Mouse (Mus musculus): ENCODE measurements around the gene Kcnj6.

DNA sequence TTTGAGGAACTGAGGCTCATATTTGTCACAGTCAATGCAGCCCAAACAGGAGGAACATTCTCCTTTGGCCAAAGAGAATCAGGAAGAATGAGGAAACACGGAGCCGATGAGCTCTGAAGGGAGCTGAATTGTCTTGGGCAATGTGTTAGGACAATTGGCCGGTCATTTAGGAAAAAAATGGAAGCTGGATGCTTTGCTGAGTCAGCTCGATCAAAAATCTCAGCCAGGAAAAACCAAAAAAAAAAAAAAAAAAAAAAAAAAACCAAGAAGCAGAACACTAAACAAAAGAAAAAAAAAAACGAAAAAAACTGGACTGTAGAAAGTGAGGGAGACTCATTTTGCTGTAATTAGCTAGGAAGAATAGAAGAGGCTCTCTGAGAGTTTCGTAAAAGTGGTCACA lies 200.1 kb downstream of the Kcnj6 start:
- no peak for TF ChIP-seq CTCF (IDR thresholded peaks at IDR 0.05; ENCODE audit: borderline replicate concordance, control insufficient read depth, extremely low read depth, insufficient read depth, low read length, poor library complexity)
- TF ChIP-seq POLR2A (IDR thresholded peaks at IDR 0.05; ENCODE audit: control insufficient read depth, extremely low read depth, insufficient read depth, low read length, poor library complexity), result no peak

Data from thymus, adult 2 months (tissue).